Mouse (Mus musculus) erythroblast, embryonic 14.5 days (primary cell): ENCODE data around the gene Vwa7.

ENCODE experiments used
- GATA1 ChIP-seq: IDR thresholded peaks from 2 replicates; pipeline ENCODE4 v1.6.1; 2012; ENCODE audit warnings: low read length, inconsistent platforms, mixed read lengths
- TAL1 ChIP-seq: IDR thresholded peaks from 3 replicates; pipeline ENCODE4 v1.6.1; 2012; ENCODE audit warnings: low read length, inconsistent platforms, mixed read lengths

- TF ChIP-seq GATA1 (no peak), TAL1 (no peak)
These were observed 21.6 kb upstream of the Vwa7 start for GRCm38 (mm10) chr17:34994751-34995150.
